Mouse (Mus musculus) megakaryocyte, embryonic 14.5 days (primary cell): ENCODE data around the gene Mga. TPM values are rescaled to one million over a fixed set of nuclear protein-coding genes. Genes with fewer than 3 reads are reported as not detected.

ENCODE experiments used
- H3K27me3 ChIP-seq: replicated peaks from 2 replicates; pipeline ENCODE3; 2012; ENCODE audit warnings: inconsistent platforms
- H3K36me3 ChIP-seq: replicated peaks from 2 replicates; pipeline ENCODE3; 2012; ENCODE audit warnings: low read length, inconsistent platforms, mixed read lengths
- H3K4me1 ChIP-seq: 2 replicates; pipeline ENCODE4 v1.6.1; 2012; ENCODE audit warnings: inconsistent platforms
- H3K4me3 ChIP-seq: replicated peaks from 2 replicates; pipeline ENCODE3; 2012; ENCODE audit warnings: moderate library complexity, mild to moderate bottlenecking, inconsistent platforms
- H3K9me3 ChIP-seq: 2 replicates; pipeline ENCODE4 v1.6.1; 2012; ENCODE audit warnings: inconsistent platforms
- FLI1 ChIP-seq: IDR thresholded peaks from 2 replicates; pipeline ENCODE4 v1.6.1; 2012; ENCODE audit warnings: low read length, inconsistent platforms, mixed read lengths
- GATA1 ChIP-seq: IDR thresholded peaks from 3 replicates; pipeline ENCODE4 v1.6.1; 2012; ENCODE audit warnings: mixed read lengths, low read length, inconsistent platforms, borderline replicate concordance
- polyA plus RNA-seq: library from polyadenylated mRNA; stranded (reverse); fragments of >175 nt; gene quantifications from 2 replicates; pipeline ENCODE4 v1.2.3, GENCODE M21; 2012; ENCODE audit warnings: low replicate concordance; ENCODE audit not compliant: insufficient read depth

Mga gene
- polyA plus RNA-seq, 1 experiment = 1.3 TPM

GRCm38 (mm10) chr2:120015882-120016281 lies 118.9 kb downstream of the Mga start:
- H3K9me3 ChIP-seq = no peaks in the 10 kb centered on the region
- H3K4me3 ChIP-seq = no peak overlapping the region
- TF ChIP-seq GATA1 = no peak
- no peak for TF ChIP-seq FLI1
- H3K36me3 ChIP-seq = peaks cover 73% of the 10 kb centered on the region
- H3K4me1 ChIP-seq = peaks cover 31% of the 10 kb centered on the region
- peaks cover 10% of the 10 kb centered on the region for H3K27me3 ChIP-seq

- H3K36me3 ChIP-seq = peaks cover 88% of the 10 kb centered on the region
- H3K4me3 ChIP-seq = no peak overlapping the region
- no peak for TF ChIP-seq GATA1
- no peak for TF ChIP-seq FLI1
- H3K9me3 ChIP-seq = no peaks in the 10 kb centered on the region
- H3K4me1 ChIP-seq = peaks cover 31% of the 10 kb centered on the region
- H3K27me3 ChIP-seq = peaks cover 10% of the 10 kb centered on the region
These were observed 120.6 kb downstream of the Mga start for GRCm38 (mm10) chr2:120017599-120017998.

Other genes starting within 250 kb of the Mga start
- gene Ndufaf1, start 234.4 kb upstream of the Mga start, polyA plus RNA-seq = 1.1 and 1.6 TPM in 2 replicates
- 19.2 and 81.2 TPM in 2 replicates for gene Rtf1, start 222.2 kb upstream of the Mga start, polyA plus RNA-seq
- 0.04 and 1.9 TPM in 2 replicates for gene Itpka, start 154.9 kb upstream of the Mga start, polyA plus RNA-seq
- gene Ltk, start 136.8 kb upstream of the Mga start, polyA plus RNA-seq = 0.25 TPM in 1 of 2 replicates, not detected in the other
- gene Rpap1, start 109.7 kb upstream of the Mga start, polyA plus RNA-seq = 8.7 and 9.1 TPM in 2 replicates
- gene Tyro3, start 99.5 kb upstream of the Mga start, polyA plus RNA-seq = 0.64 TPM in 1 of 2 replicates, not detected in the other
- 0.82 TPM in 1 of 2 replicates, not detected in the other for gene Mapkbp1, start 75.5 kb downstream of the Mga start, polyA plus RNA-seq
- gene Jmjd7, start 130.3 kb downstream of the Mga start, polyA plus RNA-seq = 4.2 and 5.5 TPM in 2 replicates
- 0.16 TPM in 1 of 2 replicates, not detected in the other for gene Gm28042, start 130.3 kb downstream of the Mga start, polyA plus RNA-seq
- gene Pla2g4b, start 136.2 kb downstream of the Mga start, polyA plus RNA-seq = 0.34 and 2.8 TPM in 2 replicates